Mouse (Mus musculus) spleen, adult 2 months (tissue): ENCODE results near the gene Arhgef17.

Source experiments
- CTCF ChIP-seq: fragments of 200-500 bp; IDR thresholded peaks from 2 replicates; pipeline ENCODE4 v1.5.1; 2011; ENCODE audit warnings: mild to moderate bottlenecking, inconsistent platforms; ENCODE audit not compliant: insufficient read depth, insufficient read length, insufficient replicate concordance; ENCODE audit errors: extremely low read depth
- POLR2A ChIP-seq: fragments of 200-500 bp; IDR thresholded peaks from 2 replicates; pipeline ENCODE4 v1.6.1; 2011; ENCODE audit warnings: low read depth, low read length, inconsistent platforms

DNA sequence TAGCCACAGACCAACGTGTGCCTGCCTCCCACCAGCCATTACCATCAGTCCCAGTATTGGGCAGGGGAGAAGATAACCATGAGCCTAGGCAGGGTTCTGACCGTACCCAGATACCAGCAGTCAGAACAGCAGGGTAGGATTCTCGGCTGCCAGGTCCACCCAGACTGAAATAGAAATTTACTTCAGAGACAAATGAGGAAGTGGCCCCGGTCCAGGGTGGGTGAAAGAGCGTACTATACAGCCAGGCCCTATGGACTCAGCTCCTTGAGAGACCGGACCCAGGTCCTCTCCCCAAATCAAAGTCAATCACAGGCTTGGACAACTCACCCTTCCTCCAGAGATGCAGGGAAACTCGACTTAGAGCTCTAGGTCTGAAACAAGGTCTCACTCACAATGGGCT, 29.2 kb upstream of the Arhgef17 start:
- TF ChIP-seq CTCF = no peak
- TF ChIP-seq POLR2A = no peak
